Mouse (Mus musculus): ENCODE data around the gene B4gat1.
A peak's percentile ranks its signal among the peaks of the same experiment; 100 is the strongest.
"Not testable (repeated sequence)": the region's sequence is repeated elsewhere in the genome, so short reads cannot be mapped to it uniquely, and the experiment has no call there.

The B4gat1 gene

DNA sequence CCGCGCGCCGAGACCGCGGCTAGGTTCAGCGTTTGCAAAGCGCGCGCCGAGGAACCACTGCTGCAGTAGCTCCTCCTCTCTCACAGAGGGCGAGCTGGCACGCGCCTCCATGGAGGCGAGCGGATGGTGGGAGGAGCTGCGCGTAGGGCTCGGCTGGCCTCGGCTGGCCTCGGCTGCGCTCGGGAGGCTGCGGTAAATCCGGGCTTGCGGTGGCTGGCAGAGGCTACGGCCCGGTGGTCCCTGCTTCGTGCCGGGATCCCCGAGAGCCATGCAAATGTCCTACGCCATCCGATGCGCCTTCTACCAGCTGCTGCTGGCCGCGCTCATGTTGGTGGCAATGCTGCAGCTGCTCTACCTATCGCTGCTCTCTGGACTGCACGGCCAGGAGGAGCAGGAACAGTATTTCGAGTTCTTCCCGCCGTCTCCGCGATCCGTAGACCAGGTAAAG lies at the start of gene B4gat1, which contains the start of gene AC124502.3:
TSS of gene B4gat1 (plus strand) at position 118 of the 448 bp plus-strand sequence.
TSS of gene AC124502.3 (plus strand) at position 183 of the 448 bp plus-strand sequence.
- peak; percentile 94 for DNase-seq

DNA sequence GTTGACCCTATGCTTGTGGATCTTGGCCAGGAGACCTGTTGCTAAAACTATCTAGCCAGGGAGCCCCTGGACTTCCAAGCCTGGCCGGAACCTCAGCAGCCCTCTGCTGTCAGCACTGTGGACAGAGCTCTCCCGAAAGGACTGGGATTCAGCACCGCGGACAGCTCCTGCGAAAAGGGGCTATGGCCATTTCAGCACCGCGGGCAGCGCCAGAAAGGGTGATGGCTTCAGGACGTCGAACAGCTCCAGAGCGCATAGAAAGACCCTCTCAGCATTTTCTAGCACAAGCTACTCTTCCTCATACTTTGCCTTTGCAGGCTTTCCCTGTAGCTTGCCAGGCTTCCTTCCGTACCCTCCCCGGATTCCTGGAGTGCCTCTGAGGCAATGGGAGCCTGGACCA lies 49.6 kb upstream of the B4gat1 start:
- peak; percentile 95 for DNase-seq

DNA sequence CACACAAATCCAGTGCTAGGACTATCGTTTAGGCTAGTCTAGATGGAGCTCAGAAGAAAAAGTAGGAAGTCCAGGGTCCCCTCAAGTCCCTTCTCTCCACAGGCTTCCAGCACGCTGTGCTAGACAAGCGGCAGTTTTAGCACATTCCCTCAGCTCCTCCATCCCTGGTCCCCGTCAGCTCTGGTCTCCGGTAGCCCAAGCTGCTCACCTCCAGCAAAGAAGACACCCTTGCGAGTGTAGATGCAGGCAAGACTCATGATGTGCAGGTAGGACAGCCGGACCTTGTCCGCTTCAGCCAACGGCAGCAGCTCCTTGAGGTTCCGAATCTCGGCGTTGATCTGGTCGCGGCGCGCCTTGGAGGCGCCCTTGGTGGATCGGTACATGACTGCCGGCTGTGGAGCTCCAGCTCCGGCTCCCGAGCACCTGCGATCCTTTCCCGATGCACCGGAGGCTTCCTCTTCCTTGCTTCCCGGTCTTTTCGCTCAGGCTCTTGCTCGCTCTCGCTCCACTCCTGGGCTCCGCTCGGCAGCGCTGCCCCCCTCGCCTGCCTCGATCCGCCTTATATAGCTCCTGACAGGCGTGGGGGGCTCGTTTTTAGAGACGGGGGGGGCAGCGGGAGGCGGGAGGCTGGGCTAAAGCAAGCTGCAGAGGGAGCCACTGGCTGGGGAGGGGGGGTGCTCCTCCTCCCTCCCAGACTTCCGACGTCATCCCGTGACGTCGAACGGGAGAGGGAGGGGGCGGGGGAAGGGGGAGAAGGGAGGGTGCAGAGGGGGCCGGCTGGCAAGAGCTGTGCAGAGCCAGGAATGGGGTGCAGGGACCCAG lies 49.0 kb upstream of the B4gat1 start:
- no peak for DNase-seq

DNA sequence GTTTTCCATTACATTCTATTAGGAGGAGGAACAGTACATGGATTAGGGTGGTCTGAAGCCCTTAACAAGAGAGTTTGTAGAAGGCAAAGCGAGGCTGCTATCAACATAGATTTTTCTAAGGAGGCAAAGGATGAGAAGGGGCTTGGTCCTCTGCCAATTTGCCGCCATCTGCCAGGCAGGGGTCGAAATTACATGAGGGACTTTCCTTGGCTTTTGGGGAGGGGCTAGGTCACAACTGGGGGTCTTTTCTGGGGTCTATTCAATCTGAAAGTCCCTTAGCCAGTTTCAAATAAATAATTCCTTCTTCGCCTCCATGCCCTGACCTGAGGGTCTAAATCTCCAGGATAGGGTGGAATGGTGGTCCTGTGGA lies 48.4 kb upstream of the B4gat1 start, which contains the start of gene Npas4:
TSS of gene Npas4 (minus strand) at position 61 of the 370 bp plus-strand sequence.
- no peak for DNase-seq

DNA sequence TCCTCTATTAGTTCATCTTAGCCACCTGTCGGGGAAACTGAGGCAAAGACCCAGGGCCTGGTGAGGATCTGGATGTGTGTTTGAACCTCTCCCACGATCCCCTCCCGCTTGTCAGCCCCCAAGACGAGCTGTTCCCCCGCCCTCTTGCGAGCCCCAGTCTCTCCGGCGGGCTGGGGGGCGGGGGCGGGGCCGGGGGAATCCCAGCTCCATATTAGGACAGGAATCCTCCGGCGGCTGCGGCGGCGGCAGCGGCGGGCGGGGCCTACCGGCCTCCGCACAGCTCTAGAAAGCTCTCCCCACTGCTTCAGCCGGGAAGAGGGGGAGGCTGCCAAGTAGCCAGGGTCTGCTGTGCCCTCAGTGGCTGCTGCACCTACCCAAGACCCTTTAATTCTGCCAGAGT lies 47.9 kb upstream of the B4gat1 start:
- no peak for DNase-seq

DNA sequence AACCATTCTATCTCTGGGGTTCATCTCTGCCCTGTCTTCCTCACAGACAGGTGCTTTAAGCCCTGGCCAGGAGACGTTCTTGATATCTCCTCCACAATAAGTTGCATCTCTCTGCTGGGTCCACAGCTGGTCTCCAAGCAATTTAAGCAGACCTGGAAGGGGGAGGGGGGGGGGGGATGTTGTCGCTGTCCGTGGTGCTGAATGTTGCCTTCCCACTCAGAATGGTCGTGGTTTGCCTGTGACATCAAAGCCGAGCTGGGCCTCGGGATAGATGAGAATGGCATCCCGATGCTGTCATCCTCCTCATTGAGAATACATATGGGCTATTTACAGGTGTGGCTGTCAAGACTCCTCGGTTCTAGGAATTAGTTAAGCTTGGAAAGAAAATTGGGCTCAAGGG lies 46.3 kb upstream of the B4gat1 start:
- DNase-seq, result no peak

DNA sequence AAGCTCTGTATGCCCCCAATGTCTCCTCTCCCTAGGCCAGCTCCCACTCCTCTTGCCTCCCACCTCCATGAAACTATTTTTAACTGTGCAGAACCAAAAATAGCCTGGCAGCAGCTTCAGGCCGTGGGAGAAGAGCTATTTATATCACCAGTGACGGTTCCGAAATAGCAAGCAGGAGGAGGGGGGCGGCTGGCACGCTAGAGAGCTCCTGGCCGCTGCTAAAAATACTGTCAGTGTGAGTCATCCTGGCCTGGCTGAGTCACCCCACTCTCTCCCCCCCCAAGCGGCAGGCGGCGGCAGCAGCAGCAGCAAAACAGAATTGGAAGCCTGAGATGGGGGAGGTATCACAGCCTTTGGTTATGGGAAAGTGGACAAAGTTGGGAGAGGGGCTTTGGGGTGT lies 45.7 kb upstream of the B4gat1 start:
- peak; percentile 83 for DNase-seq

DNA sequence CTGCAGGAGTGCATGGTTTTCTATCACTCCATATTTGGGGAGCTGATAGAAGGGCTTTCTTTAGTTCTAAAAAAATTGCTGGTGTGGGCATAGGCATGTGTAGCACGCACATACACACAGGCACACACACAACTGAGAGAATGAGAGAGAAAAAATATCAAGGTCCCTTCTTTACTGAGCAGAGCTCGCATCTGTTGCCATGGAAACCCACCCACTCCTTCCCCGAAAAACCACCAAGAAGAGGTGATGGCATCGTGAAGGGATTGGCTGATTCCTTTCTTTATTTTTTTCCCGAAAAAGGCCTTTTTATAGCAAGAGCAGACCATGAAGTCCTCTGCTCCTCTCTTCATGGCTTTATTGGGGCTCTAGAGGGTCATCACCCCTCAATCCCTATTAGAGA lies 44.6 kb upstream of the B4gat1 start:
- DNase-seq, result no peak

DNA sequence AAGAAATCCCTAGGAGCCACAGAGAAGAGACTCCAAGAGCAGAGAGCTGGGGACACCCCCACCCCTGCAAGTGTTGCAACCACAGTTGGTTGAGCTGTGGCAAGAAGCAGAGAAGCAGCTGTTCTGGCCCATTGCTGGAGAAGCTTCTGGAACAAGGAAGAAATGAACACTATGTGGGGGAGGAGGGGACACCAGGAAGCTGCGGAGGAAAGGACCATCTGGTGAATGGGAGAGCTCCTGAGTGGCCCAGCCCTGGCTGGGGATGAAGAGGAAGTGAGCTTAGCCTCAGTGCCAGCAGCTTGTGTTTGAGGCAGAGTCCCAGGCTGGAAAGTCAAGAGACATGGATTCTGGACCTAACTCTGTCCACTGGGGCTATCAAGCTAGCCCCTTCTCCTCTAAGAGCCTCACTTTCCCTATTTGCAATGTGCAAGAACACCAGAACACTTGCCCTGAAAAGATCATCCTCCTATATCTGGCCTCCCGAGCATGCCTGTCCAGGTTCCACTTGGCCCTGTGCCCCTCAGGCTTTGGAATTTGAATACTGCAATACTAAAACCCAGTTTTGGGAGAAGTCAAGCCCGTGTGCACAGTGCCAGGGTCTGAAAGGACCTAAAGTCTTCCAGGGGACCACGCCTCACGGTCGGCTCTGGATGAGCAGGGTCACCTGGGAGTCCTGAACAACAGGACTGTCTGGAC lies 39.0 kb upstream of the B4gat1 start:
- no peak for DNase-seq

DNA sequence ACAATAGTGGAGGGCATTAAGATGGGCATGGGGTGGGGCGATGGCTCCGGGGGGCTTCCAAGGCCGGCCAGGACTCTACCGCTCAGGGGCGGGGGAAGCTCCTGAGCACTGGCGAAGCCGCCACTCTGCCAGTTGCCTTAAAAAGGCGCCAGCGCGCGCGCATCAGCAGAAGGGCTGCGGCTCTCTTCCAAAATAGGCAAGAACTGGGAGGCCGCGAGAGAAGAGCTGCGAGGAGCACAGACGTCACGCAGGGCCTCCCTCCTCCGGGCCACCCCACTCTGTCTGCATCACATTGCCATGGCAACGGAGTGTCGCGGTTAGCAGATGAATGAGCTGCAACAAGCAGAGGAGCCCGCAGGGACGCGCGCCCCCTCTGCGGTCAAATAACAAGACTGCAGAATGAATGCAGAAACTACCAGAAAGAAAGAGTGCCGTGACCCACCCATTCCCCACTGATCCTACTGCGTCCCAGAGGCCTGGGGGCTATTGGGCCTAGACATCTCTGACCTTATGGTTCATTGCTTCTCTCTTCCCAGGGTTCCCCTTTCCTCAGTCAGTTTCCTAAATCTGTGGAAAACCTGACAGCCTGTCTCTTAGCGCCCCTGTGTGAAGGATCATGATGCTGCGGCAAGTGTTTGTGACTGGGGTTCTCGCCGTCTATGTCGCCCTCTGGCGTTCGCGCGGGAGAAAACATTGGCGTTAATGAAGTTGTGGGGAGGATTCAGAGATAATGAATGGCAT lies 36.8 kb upstream of the B4gat1 start:
- peak; percentile 84 for DNase-seq

DNA sequence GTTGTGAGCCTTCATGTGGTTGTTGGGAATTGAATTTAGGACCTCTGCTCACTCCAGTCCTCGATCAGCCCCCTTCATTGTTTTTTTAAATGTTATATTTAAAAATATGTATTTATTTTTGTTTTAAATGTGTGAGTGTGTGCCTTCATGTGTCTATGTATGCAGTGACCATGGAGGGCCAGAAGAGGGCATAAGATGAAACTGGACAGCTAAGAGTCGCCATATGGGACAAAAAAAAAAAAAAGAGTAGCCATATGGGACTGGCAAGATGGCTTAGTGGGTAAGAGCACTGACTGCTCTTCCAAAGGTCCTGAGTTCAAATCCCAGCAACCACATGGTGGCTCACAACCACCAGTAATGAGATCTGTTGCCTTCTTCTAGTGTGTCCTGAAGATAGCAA lies 35.0 kb upstream of the B4gat1 start:
- DNase-seq, result not testable (repeated sequence)

DNA sequence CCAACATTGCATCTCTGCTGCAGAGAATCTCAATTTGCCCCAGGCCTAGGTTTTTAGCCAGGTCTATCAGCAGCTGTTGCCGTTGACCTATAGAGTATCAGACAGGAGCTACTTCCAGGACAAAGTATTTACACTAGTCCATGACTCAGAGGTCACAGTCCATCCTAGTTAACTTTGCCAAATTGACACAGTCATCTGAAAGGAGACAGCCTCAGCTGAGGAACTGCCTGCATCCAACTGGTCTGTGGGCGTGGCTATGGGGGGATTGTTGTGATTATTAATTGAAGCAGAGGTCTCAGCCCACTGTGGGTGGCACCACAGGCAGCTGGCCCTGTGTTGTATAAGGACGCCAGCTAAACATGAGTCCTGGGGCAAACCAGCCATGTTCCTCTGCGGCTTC lies 33.7 kb upstream of the B4gat1 start:
- DNase-seq, result no peak

DNA sequence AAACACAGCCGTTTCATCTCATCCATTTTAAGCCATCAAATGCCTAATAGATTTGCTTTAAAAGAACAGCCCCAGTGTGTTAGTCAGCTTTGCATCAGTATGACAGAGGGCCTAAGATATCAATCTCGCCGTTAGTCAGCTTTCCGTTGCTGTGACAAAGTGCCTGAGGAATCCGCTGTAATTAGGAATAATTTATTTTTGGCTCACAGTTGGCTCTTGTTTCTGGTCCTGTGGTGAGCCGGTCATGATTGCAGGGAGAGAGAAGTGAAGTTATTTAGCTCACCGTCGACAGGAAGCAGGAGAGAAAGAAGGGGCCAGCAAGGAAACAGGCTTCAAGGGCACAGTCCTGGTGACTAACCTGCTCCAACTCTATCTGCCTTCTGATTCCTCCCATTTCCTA lies 25.5 kb upstream of the B4gat1 start:
- no peak for DNase-seq

DNA sequence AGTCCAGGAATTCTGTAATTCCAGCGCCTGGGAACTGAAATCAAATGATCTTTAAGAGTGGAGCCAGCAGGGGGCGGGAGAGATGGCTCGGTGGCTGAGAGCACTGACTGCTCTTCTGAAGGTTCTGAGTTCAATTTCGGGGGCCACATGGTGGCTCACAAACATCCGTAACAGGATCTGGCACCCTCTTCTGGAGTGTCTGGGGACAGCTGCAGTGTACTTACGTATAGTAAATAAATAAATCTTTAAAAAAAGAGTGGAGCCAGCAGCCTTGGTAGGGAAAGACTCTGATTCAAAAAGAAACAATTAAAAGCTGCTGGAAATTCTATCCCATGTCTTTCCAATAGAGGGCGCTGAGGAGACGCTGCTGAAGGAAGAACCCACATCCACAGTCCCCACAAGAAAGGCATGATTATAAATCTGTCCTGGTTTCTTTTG lies 23.6 kb upstream of the B4gat1 start:
- DNase-seq, result peak; percentile 66

DNA sequence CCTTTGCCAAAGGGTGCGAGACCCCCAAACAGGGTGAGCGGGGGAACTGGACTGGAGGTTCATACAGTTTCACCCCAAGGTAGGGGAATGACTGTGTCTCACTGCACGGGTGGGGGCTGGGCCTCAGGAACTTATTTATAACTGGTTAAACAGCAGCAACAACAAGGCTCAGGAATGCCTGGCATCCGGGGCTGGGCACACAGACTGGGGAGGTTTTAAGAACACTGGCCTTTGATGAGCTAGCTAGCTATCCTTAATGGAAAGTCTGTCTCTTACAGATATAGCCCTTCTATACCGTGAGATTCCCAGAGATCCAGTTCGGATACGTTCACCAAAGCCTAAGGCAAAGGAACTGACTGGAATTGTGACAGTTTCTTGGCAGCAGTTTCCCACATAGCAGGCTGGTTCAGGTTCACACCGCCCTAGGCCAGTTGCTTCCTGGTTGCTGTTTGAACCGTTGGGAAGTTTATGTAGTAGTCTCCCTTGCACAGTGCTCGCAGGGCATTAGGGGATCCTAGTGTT lies 22.3 kb upstream of the B4gat1 start:
- DNase-seq, result peak; percentile 55

DNA sequence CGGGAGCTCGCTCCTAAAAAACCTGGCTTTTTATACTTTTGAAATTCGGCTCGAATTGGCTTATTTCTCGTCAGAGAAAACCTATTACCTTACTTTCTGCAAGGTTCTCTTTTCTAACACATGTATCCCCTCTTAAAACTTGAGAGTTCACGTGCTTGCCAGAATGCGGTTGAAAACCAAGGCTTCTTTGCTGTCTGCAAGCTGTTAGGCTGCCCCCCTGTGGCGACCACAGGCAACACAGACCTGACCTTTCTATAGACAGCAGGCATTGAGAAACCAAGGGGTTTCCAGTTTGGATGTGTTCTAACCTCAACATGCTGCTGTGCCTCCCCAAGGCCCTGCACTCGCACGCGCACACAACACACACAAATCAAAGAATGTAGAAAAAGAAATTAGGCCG lies 21.8 kb upstream of the B4gat1 start:
- DNase-seq, result peak; percentile 83

DNA sequence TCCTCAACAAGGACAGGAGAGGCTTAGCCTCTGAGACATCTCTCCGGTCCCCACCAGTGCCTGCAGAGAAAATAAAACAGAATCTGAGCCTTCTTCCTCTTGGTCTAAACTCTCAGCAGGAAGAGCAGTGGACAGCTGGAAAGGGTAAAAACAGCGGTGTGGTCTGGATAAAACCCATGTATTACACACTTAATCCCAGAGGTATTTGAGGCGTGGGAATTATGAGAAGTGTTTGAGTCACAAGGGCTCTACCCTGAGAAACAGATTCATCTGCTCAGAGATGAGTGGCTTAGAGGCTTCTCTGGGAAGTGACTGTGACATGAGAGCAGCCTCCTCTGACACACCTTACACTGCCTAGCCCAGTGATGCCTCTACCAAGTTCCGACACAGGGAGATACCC lies 21.0 kb upstream of the B4gat1 start:
- DNase-seq, result no peak

DNA sequence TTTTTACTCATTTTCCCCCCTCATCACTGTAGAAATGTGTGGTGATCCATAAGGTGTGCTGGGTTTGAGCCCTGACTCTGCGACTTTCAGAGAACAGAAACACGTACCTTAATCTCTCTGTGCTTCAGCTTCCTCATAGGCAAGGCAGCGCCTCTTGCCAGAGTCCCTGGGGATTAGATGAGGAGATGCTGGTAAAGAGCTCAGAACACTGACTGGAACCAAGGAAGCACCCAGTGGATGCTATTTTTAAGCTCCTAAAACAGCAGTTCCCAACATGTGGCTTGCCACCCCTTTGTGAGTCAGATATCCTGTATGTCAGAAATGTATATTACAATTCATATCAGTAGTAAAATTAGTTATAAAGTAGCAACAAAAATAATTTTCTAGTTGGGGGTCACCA lies 20.4 kb upstream of the B4gat1 start:
- DNase-seq, result no peak

DNA sequence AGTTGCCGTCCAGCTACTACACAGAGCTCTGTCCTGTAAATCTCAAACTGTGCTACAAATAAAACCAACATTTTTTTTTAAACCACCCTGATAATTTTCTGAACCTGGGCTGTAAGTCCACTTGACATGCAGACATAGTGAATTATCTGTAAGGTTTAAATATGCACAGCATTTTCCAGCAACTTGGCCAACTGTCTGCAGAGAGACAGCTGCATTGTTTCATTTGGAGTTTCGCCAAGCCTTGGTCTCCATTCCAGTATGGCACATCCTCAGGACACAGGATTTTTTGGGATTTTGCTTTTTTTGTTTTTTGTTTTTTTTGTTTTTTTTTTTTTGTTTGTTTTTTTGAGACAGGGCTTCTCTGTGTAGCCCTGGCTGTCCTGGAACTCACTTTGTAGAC lies 17.2 kb upstream of the B4gat1 start:
- DNase-seq, result no peak

DNA sequence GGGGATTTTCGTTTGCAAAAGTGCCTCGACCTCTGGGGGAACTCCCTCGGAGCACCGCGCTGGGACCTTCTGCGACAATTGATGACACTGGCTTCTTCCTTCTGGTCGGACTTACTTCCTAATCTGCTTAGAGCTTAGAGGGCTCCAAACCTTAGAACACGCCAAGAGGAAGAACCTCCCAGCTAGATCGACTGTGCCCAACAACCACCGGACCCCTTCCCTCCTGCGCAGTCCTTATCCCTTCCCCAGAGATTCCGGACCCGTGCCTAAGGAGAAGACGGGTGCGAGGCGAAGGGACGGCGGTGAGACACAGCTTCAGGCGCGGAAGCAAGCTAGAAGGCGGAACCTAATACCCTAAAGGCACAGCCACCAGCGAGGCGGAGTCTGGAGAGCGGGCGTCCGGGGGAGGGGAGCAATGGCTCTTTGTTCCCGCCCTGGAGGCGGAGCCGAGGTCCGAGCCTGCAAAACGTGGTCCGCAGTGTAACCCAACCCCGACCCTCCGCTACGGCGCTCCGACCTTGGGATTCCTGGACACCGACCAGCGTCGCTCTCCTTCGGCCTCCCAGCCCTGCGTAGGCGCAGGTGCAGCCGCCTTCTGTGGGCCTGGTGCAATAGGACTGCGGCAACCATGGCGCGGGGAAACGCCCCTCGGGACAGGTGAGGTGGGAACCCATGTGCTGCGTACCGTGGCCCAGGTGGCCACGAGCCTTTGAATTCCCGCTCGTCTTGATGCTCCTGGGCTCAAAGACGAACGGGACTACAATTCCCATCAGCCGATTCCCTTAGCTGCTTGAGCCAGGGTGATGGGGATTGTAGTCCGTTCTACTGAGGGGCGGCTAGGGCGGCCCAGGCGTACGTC lies 14.8 kb upstream of the B4gat1 start, which contains the start of gene Slc29a2:
TSS of gene Slc29a2 (plus strand) at position 240 of the 859 bp plus-strand sequence.
- peak; percentile 96 for DNase-seq

DNA sequence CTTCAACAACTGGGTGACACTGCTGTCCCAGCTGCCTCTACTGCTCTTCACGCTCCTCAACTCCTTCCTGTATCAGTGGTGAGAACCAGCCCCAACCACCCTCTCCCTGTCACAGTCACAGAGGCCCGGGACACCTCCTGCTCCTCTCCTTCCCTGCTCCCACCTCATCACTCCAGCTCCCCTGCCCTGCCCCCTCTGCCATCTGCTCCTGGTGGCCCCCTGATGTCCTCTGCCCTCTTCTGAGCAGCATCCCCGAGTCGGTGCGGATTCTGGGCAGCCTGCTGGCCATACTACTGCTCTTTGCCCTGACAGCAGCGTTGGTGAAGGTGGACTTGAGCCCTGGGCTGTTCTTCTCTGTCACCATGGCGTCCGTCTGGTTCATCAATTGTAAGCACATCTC lies 12.5 kb upstream of the B4gat1 start:
- no peak for DNase-seq

DNA sequence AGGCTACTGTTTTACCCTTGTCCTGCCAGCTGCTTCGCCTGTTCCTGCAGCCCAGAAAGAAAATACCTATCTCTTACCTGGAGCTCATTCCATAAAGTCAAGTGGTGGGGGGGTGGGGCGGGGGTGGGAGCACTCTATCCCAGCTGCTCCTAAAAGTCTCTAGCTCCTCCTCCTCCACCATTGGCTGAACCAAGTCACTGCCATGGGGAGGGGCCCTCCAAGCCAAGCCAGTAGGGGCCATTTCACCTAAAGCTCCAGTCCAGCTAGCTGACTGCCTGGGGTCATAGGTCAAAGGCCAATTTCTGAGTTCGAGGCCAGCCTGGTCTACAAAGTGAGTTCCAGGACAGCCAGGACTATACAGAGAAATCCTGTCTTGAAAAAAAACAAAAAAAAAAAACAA lies 5.9 kb upstream of the B4gat1 start:
- DNase-seq, result no peak

All from lung, postnatal 10 days (tissue).